Mouse (Mus musculus) brain, embryonic 14.5 days (tissue): ENCODE results near the gene Dnal4. TPM values are rescaled to one million over a fixed set of nuclear protein-coding genes. Genes with fewer than 3 reads are reported as not detected.
"Not testable (repeated sequence)": the region's sequence is repeated elsewhere in the genome, so short reads cannot be mapped to it uniquely, and the experiment has no call there.

Experiments used
- DNase-seq: peaks from one replicate; pipeline ENCODE4 v3.0.0-alpha.2; 2011; ENCODE audit warnings: low read depth
- CTCF ChIP-seq: fragments of 200-500 bp; IDR thresholded peaks from 2 replicates; pipeline ENCODE4 v1.5.1; 2012; ENCODE audit warnings: inconsistent platforms, mild to moderate bottlenecking, moderate library complexity, borderline replicate concordance; ENCODE audit not compliant: insufficient read depth, insufficient read length; ENCODE audit errors: extremely low read depth
- POLR2A ChIP-seq: fragments of 200-500 bp; IDR thresholded peaks from 2 replicates; pipeline ENCODE4 v1.6.1; 2012; ENCODE audit warnings: mild to moderate bottlenecking, inconsistent platforms, borderline replicate concordance; ENCODE audit not compliant: poor library complexity, insufficient read depth, insufficient read length, severe bottlenecking; ENCODE audit errors: extremely low read depth
- polyA plus RNA-seq: library from polyadenylated mRNA; depleted of rRNA; stranded (reverse); fragments of >200 nt; gene quantifications from 2 replicates; pipeline ENCODE4 v1.2.3, GENCODE M21; 2012; rRNA removed

The Dnal4 gene
- 77.6 and 110 TPM in 2 replicates for polyA plus RNA-seq

GRCm38 (mm10) chr15:79777749-79778148, at the start of gene Dnal4:
Gene Dnal4, minus strand, starts transcription at chr15:79777849.
- no peak for DNase-seq
- TF ChIP-seq POLR2A: no peak
- no peak for TF ChIP-seq CTCF

DNA sequence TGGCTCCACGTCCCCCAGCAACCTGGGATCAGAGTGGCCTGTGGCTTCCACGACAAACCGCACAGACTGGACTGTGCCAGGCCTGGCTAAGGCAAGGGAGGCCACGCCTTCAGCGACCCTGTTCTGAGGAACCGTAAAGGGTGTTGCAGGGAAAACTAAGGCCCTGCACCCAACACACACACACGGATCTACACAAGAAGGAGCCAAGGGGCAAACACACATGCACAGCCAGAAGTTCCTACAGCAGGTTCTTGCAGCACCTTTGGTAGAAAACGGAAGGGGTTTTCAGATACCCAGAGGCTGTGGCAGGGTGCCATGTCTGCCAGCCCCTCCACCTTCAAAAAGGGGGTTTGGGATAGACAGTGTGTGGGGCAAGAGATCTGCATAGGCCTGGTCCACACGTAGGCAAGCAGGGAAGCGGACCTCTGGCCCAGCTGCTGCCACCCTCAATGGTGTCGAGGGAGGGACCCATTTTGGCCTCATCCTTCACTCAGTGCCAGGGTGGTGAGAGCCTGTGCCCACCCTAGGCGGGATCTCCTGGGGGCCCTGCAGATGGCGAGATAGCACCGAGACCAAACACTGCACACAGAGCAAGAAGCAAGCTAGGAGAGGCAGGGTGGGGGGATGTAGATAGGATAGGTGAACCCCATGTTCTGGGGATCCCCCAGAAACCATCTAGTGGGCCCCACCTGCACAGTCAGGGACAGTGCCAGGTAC, 49.6 kb upstream of the Dnal4 start:
- no peak for DNase-seq
- no peak for TF ChIP-seq CTCF

GRCm38 (mm10) chr15:79826221-79826935, 48.7 kb upstream of the Dnal4 start:
- DNase-seq: no peak
- TF ChIP-seq POLR2A: no peak
- no peak for TF ChIP-seq CTCF

DNA sequence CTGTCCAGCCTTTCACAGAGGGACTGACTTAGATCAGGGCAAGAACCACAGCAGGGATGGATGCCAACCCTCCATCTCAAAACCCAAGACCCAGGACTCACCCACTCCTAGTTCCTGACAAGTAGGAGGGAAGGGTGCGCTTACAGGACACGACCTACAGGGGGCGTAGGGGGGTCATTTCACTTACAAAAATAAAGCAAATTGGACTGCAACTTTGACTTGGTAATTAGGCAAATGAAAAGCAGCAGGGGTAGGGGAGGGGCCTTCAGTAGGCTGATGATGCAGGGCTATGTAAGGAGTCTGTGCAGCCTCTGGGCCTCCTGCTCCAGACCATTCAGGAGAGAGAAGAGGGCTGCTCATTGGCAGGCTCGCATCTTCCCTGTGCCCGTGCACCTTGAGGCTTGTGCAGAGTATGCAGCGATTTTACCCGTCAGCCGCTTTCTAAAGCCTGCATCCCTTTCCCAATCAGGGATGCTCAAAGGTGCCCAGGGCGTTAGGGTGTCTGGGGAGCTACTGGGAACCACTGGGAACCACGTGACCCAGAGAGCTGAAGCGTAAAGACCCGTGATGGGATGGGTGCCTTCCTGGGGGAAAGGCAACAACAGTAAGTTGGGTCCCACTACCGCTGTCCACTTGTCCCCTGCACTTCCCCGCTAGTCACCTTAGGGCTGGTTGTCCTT, 47.6 kb upstream of the Dnal4 start:
- DNase-seq: peak; percentile 85
- TF ChIP-seq CTCF (peak; percentile 64; the same call in 1 of the 2 replicates), POLR2A (no peak)

DNA sequence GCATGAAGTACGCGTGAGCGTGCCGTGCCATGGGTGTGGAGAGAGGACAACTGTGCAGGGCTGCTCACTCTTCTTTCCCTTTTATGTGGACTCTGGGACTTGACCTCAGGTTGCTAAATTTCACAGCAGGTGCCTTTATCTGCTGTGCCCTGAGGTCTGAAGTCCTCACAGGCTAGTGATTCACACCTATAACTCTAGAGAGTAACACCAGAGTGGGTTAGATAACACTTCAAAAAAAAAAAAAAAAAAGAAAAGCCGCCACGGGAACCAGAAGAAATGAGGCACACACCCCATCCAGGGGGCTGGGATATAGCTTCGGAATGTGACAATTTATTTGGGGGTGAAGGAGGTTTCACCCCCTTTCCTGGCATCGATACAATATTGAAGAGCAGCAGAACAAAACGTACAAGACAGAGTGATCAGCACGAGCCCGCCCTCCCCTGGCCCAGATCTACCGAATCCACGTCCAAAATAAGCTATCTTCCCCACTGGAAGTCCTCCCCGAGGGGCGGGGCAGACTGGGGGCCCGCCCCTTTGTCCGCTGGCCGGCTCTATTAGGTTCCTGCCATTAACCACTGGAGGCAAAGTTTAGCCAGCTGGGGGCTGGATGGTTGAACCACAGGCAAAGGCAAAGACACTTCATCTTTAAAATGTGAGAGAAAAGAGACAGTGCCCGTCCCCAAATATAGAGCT, 46.1 kb upstream of the Dnal4 start:
- no peak for DNase-seq
- TF ChIP-seq CTCF: no peak
- no peak for TF ChIP-seq POLR2A

DNA sequence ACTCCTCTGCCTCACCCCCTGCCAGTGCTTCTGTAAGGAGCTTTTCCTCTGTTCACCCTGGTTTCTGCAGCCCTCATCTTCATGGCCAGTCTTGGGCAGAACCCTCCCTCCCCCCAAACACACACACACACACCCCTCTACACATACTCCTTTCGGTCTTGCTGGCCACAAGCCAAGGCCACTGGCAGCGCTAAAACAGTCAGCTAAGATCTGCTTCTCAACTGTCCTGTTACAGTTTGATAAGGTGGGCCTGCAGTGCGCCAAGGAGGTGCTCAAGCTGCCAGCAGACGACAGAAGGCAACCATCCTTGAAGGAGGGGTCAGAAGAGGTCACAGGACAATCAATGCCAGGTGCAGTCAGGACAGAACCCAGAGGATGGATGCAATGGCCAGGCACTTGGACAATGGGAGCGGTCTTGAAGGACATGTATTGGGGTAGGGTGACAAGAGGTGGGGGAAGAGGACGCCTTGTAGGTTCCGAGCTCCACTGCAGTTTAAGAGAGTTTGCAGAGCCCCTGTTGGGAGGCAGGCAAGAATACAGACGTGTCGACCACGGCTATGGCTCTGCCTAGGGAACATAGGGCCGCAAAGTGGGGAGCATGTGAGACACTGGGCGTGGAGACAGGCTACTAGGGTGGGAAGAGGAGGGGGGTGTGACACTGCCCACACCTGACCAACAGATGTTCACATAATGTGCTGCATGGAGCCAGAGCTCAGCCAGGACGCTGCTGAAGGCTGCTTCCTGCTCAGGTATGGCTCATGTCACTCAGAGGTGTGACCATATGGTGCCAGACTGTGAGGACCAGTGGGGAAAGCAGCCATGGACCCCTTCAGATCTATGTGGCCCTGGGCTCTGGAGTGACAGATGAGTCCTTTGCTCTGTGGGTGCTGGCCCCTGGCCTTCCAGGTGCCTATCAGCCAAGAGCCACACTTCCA, 44.9 kb upstream of the Dnal4 start:
- TF ChIP-seq POLR2A (no peak), CTCF (no peak)
- no peak for DNase-seq

DNA sequence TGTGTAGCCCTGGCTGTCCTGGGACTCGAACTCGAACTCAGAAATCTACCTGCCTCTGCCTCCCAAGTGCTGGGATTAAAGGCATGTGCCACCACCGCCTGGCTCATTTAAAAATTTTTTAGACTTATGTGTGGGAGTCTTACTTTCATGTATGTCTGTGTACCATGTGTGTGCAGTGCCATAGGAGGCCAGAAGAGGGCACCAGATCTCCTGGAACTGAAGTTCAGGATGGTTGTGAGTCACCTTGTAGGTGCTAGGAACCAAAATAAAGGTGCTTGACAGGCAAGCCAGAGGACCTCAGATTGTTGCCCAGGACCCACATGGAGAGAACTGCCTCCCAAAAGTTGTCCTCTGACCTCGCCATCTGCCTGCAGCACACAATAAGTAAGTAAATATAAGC, 40.7 kb upstream of the Dnal4 start:
- TF ChIP-seq POLR2A: no peak
- peak; percentile 24; the same call in 1 of the 2 replicates for TF ChIP-seq CTCF
- no peak for DNase-seq

GRCm38 (mm10) chr15:79813666-79814258, 36.1 kb upstream of the Dnal4 start:
- TF ChIP-seq CTCF (no peak), POLR2A (no peak)
- DNase-seq: no peak

DNA sequence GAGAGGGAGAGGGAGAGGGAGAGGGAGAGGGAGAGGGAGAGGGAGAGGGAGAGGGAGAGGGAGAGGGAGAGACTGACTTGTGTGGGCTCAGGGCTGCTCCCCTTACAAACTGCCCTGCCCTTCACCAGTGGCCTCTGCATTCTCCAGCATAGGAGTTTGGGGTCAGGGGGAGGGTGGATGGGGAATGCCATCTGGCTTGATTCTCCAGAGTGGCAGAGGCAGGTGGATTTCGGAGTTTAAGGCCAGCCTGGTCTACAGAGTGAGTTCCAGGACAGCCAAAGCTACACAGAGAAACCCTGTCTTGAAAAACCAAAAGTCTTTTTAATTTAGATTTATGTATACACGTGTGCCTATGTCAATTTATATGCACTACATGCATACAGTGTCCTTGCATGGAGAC, 35.2 kb upstream of the Dnal4 start:
- DNase-seq: not testable (repeated sequence)

DNA sequence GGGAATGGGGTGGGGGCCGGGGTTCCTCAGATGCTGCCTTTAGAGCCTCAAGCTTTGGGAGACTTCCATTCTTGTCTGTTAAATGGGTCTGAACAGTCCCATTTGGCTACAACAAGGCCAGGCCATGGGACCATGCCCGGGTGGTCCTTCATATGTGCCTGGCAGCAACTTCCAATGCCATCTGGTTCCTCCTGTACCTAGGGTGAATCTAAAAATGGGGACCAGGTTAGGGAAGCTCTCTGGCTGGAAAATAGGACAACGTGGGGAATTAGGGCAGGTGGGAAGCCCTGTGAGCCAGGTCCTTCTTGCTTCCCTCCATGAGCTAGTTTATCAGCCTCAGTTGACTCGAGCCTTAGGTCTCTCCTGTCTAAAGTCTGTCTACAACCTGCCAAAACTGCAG, 33.3 kb upstream of the Dnal4 start:
- DNase-seq: no peak
- no peak for TF ChIP-seq POLR2A
- TF ChIP-seq CTCF: no peak
